Mouse (Mus musculus) heart, adult 8-10 months (tissue): ENCODE results near the gene Trappc6a. TPM values are rescaled to one million over a fixed set of nuclear protein-coding genes. Genes with fewer than 3 reads are reported as not detected.
"Not testable (repeated sequence)": the region's sequence is repeated elsewhere in the genome, so short reads cannot be mapped to it uniquely, and the experiment has no call there.

Source experiments
- DNase-seq: peaks from one replicate; pipeline ENCODE4 v3.0.0; 2022; ENCODE audit warnings: low spot score
- total RNA-seq, 4 experiments: library from RNA; stranded (reverse); gene quantifications; 2 replicates each; pipeline ENCODE4 v1.2.4; 2022

Trappc6a gene
- total RNA-seq, 4 experiments from 2014 or later, result 36.3 to 44.7 (median 37.2) TPM

GRCm38 (mm10) chr7:19489525-19489924 is 18.7 kb upstream of the Trappc6a start:
- no peak for DNase-seq

DNA sequence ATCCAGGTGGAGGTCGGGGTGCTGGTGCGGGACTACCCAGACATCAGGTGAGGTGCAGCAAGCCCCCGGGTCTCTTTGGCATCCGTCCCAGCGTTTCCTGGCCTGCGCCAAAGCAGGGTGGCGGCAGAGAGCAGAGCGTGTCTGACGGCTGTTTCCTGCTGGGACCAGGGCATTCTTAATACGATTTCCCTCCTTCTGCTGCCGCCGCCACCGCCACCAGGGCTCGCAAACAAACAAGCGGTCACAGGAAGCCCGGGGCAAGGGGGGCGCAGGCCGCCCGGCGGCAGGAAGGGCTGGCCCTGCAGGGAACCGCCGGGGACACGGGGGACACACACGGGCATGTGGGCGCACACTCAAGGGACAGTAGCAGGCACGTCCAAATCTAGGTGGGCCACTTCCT is 16.5 kb upstream of the Trappc6a start:
- DNase-seq, result no peak

DNA sequence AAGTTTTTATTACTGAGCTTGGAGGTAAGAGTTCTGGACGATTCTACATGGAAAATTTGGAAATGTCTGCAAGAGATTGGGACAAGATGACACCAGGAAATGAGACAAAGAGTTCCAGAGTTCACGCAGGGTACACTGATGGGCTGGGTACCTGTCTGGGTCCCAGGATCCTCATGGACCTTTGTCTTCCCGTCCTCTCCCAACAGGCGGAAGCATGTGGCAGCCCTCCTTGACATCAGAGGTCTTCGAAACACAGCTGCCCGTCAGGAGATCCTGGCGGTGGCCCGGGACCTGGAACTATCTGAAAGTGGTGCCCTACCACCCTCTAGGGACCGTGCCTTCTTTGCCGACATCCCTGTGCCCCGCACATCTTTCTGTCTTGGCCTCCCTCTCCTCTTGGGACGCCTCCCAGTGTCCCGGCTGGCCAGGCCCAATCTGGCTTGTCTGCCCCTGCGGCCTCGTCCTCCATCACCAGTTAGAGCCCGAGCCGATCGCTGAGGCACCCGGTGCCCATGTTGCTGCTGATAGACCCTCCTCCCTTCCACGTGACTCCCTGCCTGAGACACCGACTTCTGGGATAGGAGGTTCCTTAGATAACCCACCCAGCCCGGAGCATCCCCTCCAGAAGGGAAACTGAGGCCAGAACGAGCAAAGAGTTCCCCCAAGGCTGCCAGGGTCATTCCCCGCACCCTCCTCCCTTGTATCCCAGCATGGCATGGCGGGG is 13.3 kb upstream of the Trappc6a start:
- no peak for DNase-seq

DNA sequence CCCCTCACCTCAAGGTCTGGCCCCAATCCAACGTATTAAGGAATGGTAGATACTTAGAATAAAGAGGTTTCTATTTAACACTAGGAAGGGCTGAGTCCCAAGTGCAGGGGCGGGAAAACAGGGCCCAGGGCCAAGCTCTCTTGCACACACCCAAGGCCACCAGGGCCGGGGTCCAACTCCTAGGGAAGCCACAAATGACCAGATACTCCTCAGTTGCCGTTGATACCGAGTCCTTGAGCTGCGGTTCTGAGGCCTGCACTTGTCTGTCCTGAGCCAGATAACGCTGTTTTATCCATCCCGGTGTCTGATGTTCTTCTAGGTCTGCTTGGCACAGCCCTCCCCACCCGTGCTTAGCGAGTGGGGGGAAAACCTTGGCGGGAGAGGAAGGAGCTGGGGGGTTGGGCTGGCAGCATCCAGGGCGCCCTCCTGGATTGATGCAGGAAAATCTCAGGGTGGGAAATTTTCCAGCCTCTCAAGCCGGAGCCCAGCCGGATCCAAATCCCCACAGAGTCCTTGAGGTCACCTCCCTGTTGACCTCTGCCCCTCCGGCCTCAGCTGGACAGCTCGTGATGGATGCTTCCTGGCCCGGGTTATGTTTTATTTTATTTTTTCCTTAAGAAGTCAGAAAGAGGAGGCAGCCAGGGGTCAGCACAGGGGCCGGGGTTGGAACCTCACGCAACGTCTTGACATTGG is 12.5 kb upstream of the Trappc6a start:
- no peak for DNase-seq

- DNase-seq, result no peak
Measured at GRCm38 (mm10) chr7:19496214-19496555, 12.0 kb upstream of the Trappc6a start.

DNA sequence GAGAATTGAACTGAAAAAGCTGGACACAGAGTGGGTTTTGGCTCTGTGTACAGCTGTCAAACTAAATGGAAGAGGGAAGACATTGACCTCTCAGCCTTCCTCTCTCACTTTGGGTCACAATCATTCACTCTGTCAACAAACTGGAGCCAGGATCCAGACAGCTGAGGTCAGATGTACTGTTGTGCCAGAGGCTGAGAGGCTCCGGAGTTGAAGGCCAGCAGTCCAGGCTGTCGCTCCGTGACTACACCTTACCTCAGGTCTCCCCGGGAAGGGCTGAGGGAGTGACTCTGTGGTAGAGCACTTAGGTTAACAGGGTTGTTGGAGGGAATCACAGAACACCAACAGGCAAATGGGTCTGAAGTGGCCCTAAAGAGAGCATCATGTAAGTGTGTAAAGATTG is 9.9 kb upstream of the Trappc6a start:
- DNase-seq, result no peak

- DNase-seq, result no peak
Measured at GRCm38 (mm10) chr7:19500420-19501363, 7.5 kb upstream of the Trappc6a start.

DNA sequence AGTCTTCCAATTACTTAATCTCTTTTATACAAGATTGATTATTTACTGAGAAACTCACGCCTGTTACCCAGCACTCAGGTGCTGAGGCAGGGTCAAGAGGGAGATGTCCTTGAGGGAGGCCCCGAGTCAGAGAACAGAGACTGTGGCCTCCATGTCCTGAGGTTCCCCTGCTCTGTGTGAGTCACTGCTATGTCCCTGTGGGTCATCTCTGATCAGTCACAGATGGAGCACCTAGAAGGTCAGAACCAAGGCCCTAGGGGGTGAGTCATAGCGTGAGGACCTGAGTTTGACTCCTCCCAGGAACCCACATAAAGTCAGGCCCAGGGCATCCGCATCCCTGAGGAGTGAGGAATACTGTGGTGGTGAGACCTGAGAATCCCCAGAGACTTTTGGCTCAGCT is 6.5 kb upstream of the Trappc6a start:
- no peak for DNase-seq

DNA sequence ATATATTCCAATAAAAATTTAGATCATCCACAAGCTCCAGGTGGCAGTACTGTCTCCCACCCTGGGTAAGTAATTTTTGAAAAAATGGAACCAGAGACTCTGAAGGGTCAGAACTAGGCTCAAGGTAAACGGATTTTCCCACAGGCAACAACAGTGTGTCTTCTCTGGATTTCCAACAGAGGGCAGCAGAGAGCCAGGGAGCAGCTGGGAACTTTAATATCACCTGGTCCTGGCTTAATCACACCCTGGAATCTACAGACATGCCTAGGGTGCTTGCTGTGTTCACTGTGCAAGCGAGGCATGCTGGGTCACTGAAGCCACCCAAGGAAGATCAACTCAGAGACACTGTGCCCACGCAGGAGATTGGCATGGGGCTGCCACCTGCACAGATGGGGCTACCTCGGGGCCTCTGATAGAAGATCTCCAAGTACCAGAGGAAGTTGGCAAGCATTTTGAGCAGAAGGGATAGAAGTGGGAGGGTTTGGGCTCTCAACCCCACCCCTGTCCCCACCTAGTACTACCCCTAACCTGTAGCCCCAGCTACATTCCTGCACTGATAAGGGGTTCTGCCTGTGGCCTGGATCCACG is 4.6 kb upstream of the Trappc6a start:
- DNase-seq, result peak; percentile 53

DNA sequence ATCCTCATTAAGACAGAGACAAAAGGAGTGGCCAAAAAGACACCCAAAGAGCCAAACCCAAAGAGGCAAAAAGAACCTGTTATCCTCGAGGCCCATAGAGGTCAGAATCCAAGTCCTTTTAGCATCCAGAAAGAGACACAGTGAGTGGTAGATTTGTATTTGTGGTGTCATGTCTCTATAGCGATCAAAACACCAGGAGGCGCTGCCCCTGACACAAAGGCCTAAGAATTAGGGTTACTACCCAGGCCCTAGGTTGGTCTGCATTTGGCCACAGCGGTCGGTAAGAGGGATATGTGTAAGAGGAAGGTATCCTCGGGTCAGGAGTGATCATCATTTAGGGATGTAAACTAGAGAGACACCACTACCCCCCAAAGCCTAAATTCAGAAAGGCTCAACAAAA is 1.9 kb upstream of the Trappc6a start:
- DNase-seq, result no peak

DNA sequence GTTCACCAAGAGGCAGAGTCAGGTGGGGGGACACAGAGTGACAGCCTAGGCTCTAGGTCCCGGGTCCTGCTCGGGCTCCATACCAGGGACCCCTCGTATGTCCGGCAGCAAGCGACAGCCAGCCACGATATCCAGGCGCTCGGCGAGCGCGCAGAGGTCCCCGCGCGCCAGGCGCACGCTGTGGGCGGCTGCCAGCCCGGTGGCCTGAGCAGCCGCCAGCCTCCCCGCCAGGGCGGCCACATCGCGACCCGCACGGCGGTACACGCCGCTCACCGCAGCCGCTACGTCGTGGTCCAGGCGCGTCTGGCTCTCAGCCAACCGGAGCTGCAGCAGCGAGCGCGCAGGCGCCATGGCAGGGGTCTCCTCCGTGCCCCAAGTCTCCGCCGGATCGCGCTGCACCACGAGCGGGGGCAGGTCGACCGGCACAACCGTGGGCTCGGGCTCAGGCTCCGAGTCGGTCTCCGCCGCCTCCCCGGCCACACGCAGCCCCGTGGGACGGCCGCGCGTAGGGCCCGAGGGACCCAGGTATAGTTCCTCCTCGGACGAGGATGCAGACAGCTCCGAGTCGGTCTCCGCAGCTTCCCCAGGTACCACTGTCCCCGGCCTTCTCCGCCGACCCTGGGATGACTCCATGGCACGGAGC is 1.1 kb upstream of the Trappc6a start:
- DNase-seq, result no peak

DNA sequence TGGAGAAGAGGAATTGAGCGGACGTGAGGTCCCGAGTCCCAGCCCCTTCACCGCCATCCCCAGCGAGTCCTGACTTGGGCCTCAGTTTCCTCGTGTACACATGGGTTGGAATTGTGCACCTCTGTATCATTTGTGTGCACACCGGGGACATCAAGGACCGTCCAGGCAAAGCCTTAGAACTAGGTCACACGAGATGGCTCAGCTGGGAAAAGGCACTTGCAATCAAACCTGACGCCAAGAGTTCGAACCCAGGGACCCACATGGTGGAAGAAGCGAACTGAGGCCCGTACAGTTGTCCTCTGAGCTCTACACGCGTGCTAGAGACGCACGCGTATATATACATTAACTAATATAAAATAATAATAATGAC is 598 bp upstream of the Trappc6a start:
- no peak for DNase-seq

- DNase-seq, result no peak
Measured at GRCm38 (mm10) chr7:19508924-19509568, 851 bp downstream of the Trappc6a start.

GRCm38 (mm10) chr7:19509786-19510185 is 1.6 kb downstream of the Trappc6a start:
- DNase-seq, result no peak

- not testable (repeated sequence) for DNase-seq
Measured at GRCm38 (mm10) chr7:19511934-19512333, 3.7 kb downstream of the Trappc6a start.

- DNase-seq, result no peak
Measured at GRCm38 (mm10) chr7:19512353-19512752, 4.2 kb downstream of the Trappc6a start.

- no peak for DNase-seq
Measured at GRCm38 (mm10) chr7:19517652-19518365, 9.6 kb downstream of the Trappc6a start, which contains the start of gene Nkpd1. Gene Nkpd1, plus strand, starts transcription at chr7:19517838.

DNA sequence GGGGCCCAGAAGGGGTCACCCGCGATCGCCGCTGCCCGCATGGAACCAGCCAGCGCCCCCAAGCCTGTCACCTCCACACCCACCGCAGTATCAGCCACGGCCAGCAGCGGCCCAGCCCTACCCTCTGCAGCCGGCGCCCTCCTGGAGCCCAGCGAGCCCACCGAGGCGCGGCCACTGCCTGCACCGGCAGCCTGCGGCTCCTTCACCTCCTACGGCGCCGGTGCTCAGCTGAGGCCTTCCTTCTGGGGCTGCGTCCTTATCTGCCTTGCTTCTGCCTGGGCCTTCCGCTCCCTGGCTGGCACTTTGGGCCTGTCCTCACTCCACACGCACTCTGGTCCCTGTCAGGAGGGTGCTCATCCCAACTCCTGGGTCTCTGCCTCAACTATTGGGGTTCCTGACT is 11.8 kb downstream of the Trappc6a start:
- DNase-seq, result no peak

GRCm38 (mm10) chr7:19523017-19523756 is 15.0 kb downstream of the Trappc6a start:
- DNase-seq, result no peak
